Mouse (Mus musculus) testis, adult 2 months (tissue): ENCODE measurements at regions not wholly inside any gene's neighbourhood (a gene's known extent, or its start where the extent isn't known, plus 50 kb on each side); places are given as distances from the start of the nearest gene placed in this dataset.

Source experiments
- CTCF ChIP-seq: fragments of 200-500 bp; IDR thresholded peaks from 2 replicates; pipeline ENCODE4 v1.5.1; 2012; ENCODE audit warnings: low read depth, mild to moderate bottlenecking, inconsistent platforms, low read length, moderate library complexity; ENCODE audit not compliant: control insufficient read depth, insufficient read depth, insufficient replicate concordance
- POLR2A ChIP-seq: fragments of 200-500 bp; IDR thresholded peaks from 2 replicates; pipeline ENCODE4 v1.6.1; 2012; ENCODE audit warnings: low read depth, mild to moderate bottlenecking, inconsistent platforms, low read length, moderate library complexity; ENCODE audit not compliant: control insufficient read depth

DNA sequence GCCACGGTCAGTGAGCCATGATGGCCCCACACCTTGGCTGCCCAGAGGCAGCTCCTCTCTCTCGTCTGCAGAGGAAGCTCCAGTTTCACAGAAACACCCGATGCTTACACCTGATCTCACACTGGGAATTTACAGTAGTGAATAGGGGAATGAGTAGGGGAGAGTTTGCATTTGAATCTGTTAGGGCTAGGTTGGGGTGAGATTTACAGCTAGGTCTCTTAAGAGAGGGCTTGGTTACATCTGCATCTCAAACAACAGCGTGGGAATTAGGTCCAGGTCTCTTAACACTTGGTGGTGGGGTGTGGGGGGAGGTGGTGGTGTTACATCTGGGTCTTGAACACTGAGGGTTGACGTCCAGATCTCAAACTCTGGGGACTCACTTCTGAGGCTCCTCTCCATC lies 119.3 kb downstream of the Rpl14 start:
- TF ChIP-seq CTCF (no peak), POLR2A (no peak)
